Mouse (Mus musculus) midbrain, embryonic 13.5 days (tissue): ENCODE results near the gene Zfp219. TPM values are rescaled to one million over a fixed set of nuclear protein-coding genes. Genes with fewer than 3 reads are reported as not detected.

Experiments
- ATAC-seq: fragments of 200-750 bp; cut with Nextera tagmentation; 2 replicates; pipeline ENCODE4 v1.8.0; 2017; ENCODE audit warnings: mild to moderate bottlenecking, moderate TSS enrichment, moderate library complexity
- H3K27ac ChIP-seq: fragments of 300-500 bp; sonication (generic); 2 replicates; pipeline ENCODE4 v1.5.1; 2015; ENCODE audit warnings: inconsistent platforms, mild to moderate bottlenecking, moderate library complexity
- H3K27me3 ChIP-seq: fragments of 300-500 bp; sonication (generic); 2 replicates; pipeline ENCODE4 v1.6.1; 2015; ENCODE audit warnings: mild to moderate bottlenecking, inconsistent platforms
- H3K36me3 ChIP-seq: fragments of 300-500 bp; sonication (generic); 2 replicates; pipeline ENCODE4 v1.6.1; 2015; ENCODE audit warnings: mild to moderate bottlenecking, inconsistent platforms
- H3K4me1 ChIP-seq: fragments of 300-500 bp; sonication (generic); replicated peaks from 2 replicates; pipeline ENCODE4 v1.6.1; 2015; ENCODE audit warnings: inconsistent platforms
- H3K4me2 ChIP-seq: fragments of 300-500 bp; sonication (generic); replicated peaks from 2 replicates; pipeline ENCODE4 v1.6.1; 2015; ENCODE audit warnings: moderate library complexity, mild to moderate bottlenecking, inconsistent platforms
- H3K4me3 ChIP-seq: fragments of 300-500 bp; sonication (generic); replicated peaks from 2 replicates; pipeline ENCODE4 v1.5.1; 2015; ENCODE audit warnings: mild to moderate bottlenecking, inconsistent platforms
- H3K9ac ChIP-seq: fragments of 300-500 bp; sonication (generic); replicated peaks from 2 replicates; pipeline ENCODE4 v1.6.1; 2015; ENCODE audit warnings: mild to moderate bottlenecking, inconsistent platforms
- H3K9me3 ChIP-seq: fragments of 300-500 bp; sonication (generic); 2 replicates; pipeline ENCODE4 v1.6.1; 2016; ENCODE audit warnings: mild to moderate bottlenecking, inconsistent platforms
- WGBS: fragments of 180-500 bp; shearing (Covaris S2); methylation state at CpG from one replicate; pipeline ENCODE4 v1.1.7; 2015; 5-methylcytosine and 5-hydroxymethylcytosine counted together
- polyA plus RNA-seq: library from polyadenylated mRNA; unstranded; fragments of >200 nt; fragmentation: Nextera tagmentation; extraction: Ambion mirVana; gene quantifications from 2 replicates; pipeline ENCODE4 v1.2.1, GENCODE M21; 2015

Gene Zfp219
- polyA plus RNA-seq, 1 experiment from 2014 or later = 63.6 TPM

DNA sequence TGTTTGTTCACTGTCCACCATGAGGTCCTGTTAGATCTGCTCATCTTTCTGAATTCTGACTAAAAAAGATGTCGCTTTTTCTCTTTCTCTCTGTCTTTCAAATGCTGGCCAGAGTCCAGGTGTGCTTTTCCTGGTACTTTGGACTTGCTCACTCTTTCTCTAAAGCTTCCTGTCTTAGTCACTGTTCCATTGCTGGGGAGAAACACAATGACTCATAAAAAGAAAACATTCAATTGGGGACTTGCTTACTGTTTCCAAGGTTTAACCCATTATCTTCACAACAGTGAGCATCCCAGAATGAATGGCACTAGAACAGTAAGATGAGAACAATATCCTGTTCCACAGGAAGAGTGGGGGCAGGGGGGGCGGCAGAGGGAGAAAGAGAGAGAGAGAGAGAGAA, 60.2 kb downstream of the Zfp219 start:
- Histone ChIP-seq H3K27me3 (no peaks in the 10 kb centered on the region), H3K9ac (no peak overlapping the region), H3K4me1 (no peaks in the 10 kb centered on the region), H3K4me2 (no peak overlapping the region), H3K36me3 (no peaks in the 10 kb centered on the region), H3K27ac (no peak overlapping the region), H3K4me3 (no peak overlapping the region), H3K9me3 (no peaks in the 10 kb centered on the region)
- 84% methylated on average over 2 of the region's 2 CpGs for WGBS
- no peak for ATAC-seq

Other genes starting within 250 kb of the Zfp219 start
- gene Ang4, start 247.1 kb downstream of the Zfp219 start, polyA plus RNA-seq = not detected in 2 replicates
- not detected in 2 replicates for gene AY358078, start 220.7 kb downstream of the Zfp219 start, polyA plus RNA-seq
- gene Ear6, start 167.0 kb downstream of the Zfp219 start, polyA plus RNA-seq = not detected in 2 replicates
- 82.7 and 87.6 TPM in 2 replicates for gene Mettl17, start 135.9 kb downstream of the Zfp219 start, polyA plus RNA-seq
- 1.8 and 2.0 TPM in 2 replicates for gene Slc39a2, start 127.8 kb downstream of the Zfp219 start, polyA plus RNA-seq
- 66.6 and 69.7 TPM in 2 replicates for gene Ndrg2, start 106.6 kb downstream of the Zfp219 start, polyA plus RNA-seq
- not detected in 2 replicates for gene Tppp2, start 102.3 kb downstream of the Zfp219 start, polyA plus RNA-seq
- not detected in 2 replicates for gene Rnase13, start 98.0 kb downstream of the Zfp219 start, polyA plus RNA-seq
- gene Arhgef40, start 36.0 kb downstream of the Zfp219 start, polyA plus RNA-seq = 82.2 and 86.2 TPM in 2 replicates
- 0.82 and 0.92 TPM in 2 replicates for gene Tmem253, start 5.1 kb downstream of the Zfp219 start, polyA plus RNA-seq
- not detected in 2 replicates for gene Olfr221, start 21.7 kb upstream of the Zfp219 start, polyA plus RNA-seq
- 705 and 728 TPM in 2 replicates for gene Hnrnpc, start 83.3 kb upstream of the Zfp219 start, polyA plus RNA-seq
- gene Rpgrip1, start 90.0 kb upstream of the Zfp219 start, polyA plus RNA-seq = 60.6 and 69.4 TPM in 2 replicates
- 62.7 and 68.4 TPM in 2 replicates for gene Supt16, start 176.7 kb upstream of the Zfp219 start, polyA plus RNA-seq
- gene Chd8, start 237.0 kb upstream of the Zfp219 start, polyA plus RNA-seq = 46.5 and 50.4 TPM in 2 replicates